Mouse (Mus musculus) liver, embryonic 11.5 days (tissue): Measurements from ENCODE around the gene Slc5a8. TPM values are rescaled to one million over a fixed set of nuclear protein-coding genes. Genes with fewer than 3 reads are reported as not detected.

Source experiments
- ATAC-seq: fragments of 200-750 bp; cut with Nextera tagmentation; replicated peaks from 2 replicates; pipeline ENCODE4 v1.8.0; 2017; ENCODE audit warnings: moderate number of reproducible peaks, mild to moderate bottlenecking, moderate TSS enrichment, moderate library complexity; ENCODE audit not compliant: low FRiP score
- DNase-seq: peaks from one replicate; pipeline ENCODE4 v3.0.0-alpha.2; 2017; ENCODE audit warnings: low spot score
- H3K27ac ChIP-seq: fragments of 300-500 bp; sonication (generic); 2 replicates; pipeline ENCODE4 v1.5.1; 2014; ENCODE audit warnings: mild to moderate bottlenecking, low read depth, low read length, control low read depth
- H3K27me3 ChIP-seq: fragments of 300-500 bp; sonication (generic); replicated peaks from 2 replicates; pipeline ENCODE4 v1.6.1; 2014; ENCODE audit warnings: low read length, mixed read lengths; ENCODE audit not compliant: control insufficient read depth, insufficient read depth
- H3K36me3 ChIP-seq: fragments of 300-500 bp; sonication (generic); 2 replicates; pipeline ENCODE4 v1.6.1; 2014; ENCODE audit warnings: mild to moderate bottlenecking, low read length, moderate library complexity, mixed read lengths; ENCODE audit not compliant: control insufficient read depth, insufficient read depth
- H3K4me1 ChIP-seq: fragments of 300-500 bp; sonication (generic); replicated peaks from 2 replicates; pipeline ENCODE4 v1.6.1; 2014; ENCODE audit warnings: low read length, mixed read lengths; ENCODE audit not compliant: control insufficient read depth, insufficient read depth
- H3K4me2 ChIP-seq: fragments of 300-500 bp; sonication (generic); 2 replicates; pipeline ENCODE4 v1.6.1; 2014; ENCODE audit warnings: mild to moderate bottlenecking, control low read depth, moderate library complexity
- H3K4me3 ChIP-seq: fragments of 300-500 bp; sonication (generic); 2 replicates; pipeline ENCODE4 v1.5.1; 2014; ENCODE audit warnings: low read depth, low read length, control low read depth
- H3K9ac ChIP-seq: fragments of 300-500 bp; sonication (generic); 2 replicates; pipeline ENCODE4 v1.6.1; 2014; ENCODE audit warnings: low read depth, low read length, control low read depth
- H3K9me3 ChIP-seq: fragments of 300-500 bp; sonication (generic); 2 replicates; pipeline ENCODE4 v1.6.1; 2016; ENCODE audit warnings: low read length, inconsistent platforms, mixed read lengths; ENCODE audit not compliant: control insufficient read depth
- WGBS: fragments of 180-500 bp; shearing (Covaris S2); extraction: QIAGEN DNeasy Blood & Tissue Kit; methylation state at CpG from one replicate; pipeline ENCODE4 v1.1.7; 2014; 5-methylcytosine and 5-hydroxymethylcytosine counted together
- polyA plus RNA-seq: library from polyadenylated mRNA; unstranded; fragments of >200 nt; fragmentation: Nextera tagmentation; extraction: Ambion mirVana; gene quantifications from 2 replicates; pipeline ENCODE4 v1.2.1, GENCODE M21; 2014

The Slc5a8 gene
- 0.04 and 0.08 TPM in 2 replicates for polyA plus RNA-seq

DNA sequence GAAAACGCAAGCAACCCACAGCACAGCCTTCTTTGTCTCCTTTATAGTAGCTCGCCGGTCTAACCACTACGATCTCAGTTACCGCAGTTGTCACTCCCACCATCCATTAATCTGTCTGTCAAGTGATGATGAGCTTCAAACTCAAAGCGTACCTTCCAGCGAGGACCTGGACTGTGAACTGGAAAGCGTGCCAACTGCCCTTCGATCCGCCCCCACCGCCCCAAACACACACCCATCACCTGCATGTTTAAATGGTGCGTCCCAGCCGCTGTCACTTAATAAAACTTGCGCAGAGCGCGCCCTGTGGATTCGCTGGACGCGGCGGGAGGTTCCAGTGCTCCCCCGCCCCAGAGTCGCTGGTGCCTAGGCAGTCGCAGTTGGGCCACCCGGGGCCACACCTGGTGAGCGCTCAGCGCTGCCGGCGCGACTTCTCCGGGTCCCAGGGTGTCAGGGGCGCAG, at the start of gene Slc5a8:
Gene Slc5a8, plus strand, starts transcription at position 361 of the 459 bp plus-strand sequence.
- H3K27ac ChIP-seq, result no peak within 1 kb of the TSS
- peak within 1 kb of the TSS; percentile 47 for H3K4me2 ChIP-seq
- DNase-seq (no peak), ATAC-seq (no peak)
- H3K9ac ChIP-seq, result no peak within 1 kb of the TSS
- H3K36me3 ChIP-seq, result no peaks in the 10 kb centered on the region
- no peak within 1 kb of the TSS for H3K4me3 ChIP-seq
- peaks cover 25% of the 10 kb centered on the region for H3K27me3 ChIP-seq
- H3K9me3 ChIP-seq, result no peaks in the 10 kb centered on the region
- no peaks in the 10 kb centered on the region for H3K4me1 ChIP-seq
- WGBS, result 6% methylated on average over 31 of the region's 31 CpGs

DNA sequence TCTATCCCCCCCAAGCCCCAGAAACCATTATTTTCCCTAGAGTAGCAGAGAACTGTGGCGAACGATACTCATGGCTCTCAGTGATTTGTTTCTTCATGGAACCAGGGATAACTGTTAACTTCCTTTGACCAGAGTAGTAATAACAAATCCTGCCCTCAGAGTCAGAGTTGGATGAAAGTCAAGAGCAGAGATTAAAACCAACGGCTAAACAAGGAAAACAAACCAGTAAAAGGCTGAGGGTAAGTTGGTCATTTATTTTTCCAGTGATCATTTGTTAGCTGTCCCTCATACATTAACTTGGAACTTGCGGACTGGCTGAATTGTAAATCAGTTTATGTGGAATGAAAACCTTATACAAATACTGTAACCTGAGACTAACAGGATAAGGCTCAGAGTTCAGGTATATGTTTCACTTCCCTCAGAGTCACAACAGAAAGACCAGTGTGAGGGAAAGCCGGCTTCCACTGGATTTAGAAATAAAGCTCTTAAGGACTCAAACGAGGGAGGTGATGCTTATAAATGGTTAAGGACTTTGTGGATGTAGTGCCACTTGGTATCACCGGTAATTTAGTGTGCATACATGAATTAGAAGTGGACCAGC, 36.8 kb upstream of the Slc5a8 start:
- Histone ChIP-seq H3K4me2 (no peak overlapping the region), H3K4me3 (no peak overlapping the region), H3K27ac (no peak overlapping the region), H3K9me3 (no peaks in the 10 kb centered on the region), H3K36me3 (no peaks in the 10 kb centered on the region), H3K4me1 (no peaks in the 10 kb centered on the region), H3K27me3 (no peaks in the 10 kb centered on the region), H3K9ac (no peak overlapping the region)
- ATAC-seq (no peak), DNase-seq (no peak)
- WGBS, result 76% methylated on average over 7 of the region's 7 CpGs

DNA sequence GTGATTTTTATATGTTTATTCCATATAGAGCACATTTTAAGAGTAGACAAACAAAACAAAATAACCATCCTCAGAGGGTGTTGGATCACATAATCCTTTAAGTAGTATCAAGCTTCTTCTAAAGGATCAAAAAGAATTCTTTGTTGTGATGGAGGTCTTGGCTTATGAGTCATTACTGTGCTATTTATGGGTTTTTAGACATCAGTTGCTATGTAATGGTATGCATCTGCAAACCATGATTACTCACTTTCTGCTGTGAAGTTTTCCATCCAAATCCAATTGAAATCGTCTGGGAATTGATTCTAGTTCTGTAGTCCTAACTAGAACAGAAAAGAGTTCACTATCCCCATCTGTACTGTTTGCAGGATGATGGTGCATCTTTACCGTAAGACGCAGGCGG, 35.8 kb upstream of the Slc5a8 start:
- Histone ChIP-seq H3K9ac (no peak overlapping the region), H3K4me2 (no peak overlapping the region), H3K4me1 (no peaks in the 10 kb centered on the region), H3K27me3 (no peaks in the 10 kb centered on the region), H3K9me3 (no peaks in the 10 kb centered on the region), H3K27ac (no peak overlapping the region), H3K4me3 (no peak overlapping the region), H3K36me3 (no peaks in the 10 kb centered on the region)
- ATAC-seq (no peak), DNase-seq (no peak)
- WGBS, result 78% methylated on average over 4 of the region's 4 CpGs

DNA sequence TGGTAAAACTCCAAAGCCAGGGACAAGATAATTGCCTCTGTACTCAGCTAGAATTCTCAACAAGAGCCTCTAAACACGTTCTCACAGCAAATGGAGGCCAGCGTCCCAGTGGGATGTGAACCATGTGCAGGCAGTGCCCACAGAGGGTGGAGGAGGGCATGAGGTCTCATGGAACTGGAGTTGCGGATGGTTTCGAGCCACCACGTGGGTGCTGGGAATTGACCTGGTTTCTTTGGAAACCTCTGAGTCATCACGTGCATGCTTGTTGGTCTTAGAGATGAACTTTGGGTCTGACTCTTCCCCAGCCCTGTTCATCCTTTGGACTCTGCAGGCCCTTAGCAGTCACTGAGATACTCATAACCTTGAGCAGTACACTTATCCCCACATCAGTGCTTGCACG, 32.5 kb upstream of the Slc5a8 start:
- DNase-seq (no peak), ATAC-seq (no peak)
- Histone ChIP-seq H3K4me1 (no peaks in the 10 kb centered on the region), H3K9me3 (no peaks in the 10 kb centered on the region), H3K27ac (no peak overlapping the region), H3K27me3 (no peaks in the 10 kb centered on the region), H3K4me3 (no peak overlapping the region), H3K36me3 (no peaks in the 10 kb centered on the region), H3K4me2 (no peak overlapping the region), H3K9ac (no peak overlapping the region)
- 80% methylated on average over 7 of the region's 7 CpGs for WGBS

DNA sequence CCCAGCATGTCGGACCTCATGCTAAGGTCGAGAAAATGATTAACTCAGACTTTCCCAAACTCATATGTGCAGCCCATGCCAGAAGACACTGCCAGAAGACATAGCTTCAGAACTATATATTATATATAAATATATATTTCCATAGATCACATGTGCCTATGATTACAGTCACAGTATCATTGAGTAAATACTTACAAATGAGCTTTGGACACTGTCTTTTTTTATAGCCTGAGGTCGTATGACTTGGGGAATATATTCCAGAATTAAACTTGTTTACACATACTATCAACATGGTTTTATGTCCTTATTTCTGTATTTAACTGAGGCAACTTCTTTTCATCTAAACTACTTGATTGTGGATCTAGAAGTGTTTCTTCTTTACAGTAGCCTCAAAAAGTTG, 24.9 kb upstream of the Slc5a8 start:
- 70% methylated on average over 3 of the region's 3 CpGs for WGBS
- H3K4me3 ChIP-seq, result no peak overlapping the region
- no peaks in the 10 kb centered on the region for H3K27me3 ChIP-seq
- H3K36me3 ChIP-seq, result no peaks in the 10 kb centered on the region
- DNase-seq (no peak), ATAC-seq (no peak)
- no peaks in the 10 kb centered on the region for H3K4me1 ChIP-seq
- H3K4me2 ChIP-seq, result no peak overlapping the region
- no peak overlapping the region for H3K9ac ChIP-seq
- H3K9me3 ChIP-seq, result no peaks in the 10 kb centered on the region
- no peak overlapping the region for H3K27ac ChIP-seq

DNA sequence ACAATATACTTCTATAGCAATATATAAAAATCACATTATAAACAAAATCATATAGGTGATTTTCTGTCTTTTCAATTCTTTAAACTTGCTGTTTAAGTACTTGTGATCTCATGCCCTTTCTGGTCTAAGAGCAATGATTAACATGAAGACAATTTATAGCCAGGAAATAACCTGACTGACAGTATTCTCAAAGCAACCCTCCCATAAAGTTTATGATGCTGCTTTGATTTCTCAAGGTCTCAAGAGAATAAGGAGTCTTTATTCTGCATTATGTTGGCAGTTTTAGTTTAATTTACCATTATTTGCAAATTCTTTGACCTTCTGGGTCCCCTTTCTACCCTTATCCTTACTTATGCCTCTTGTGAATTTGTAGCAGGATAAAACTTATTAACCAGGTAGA, 24.4 kb upstream of the Slc5a8 start:
- Histone ChIP-seq H3K27ac (no peak overlapping the region), H3K4me2 (no peak overlapping the region), H3K4me1 (no peaks in the 10 kb centered on the region), H3K36me3 (no peaks in the 10 kb centered on the region), H3K9me3 (no peaks in the 10 kb centered on the region), H3K4me3 (no peak overlapping the region), H3K27me3 (no peaks in the 10 kb centered on the region), H3K9ac (no peak overlapping the region)
- ATAC-seq (no peak), DNase-seq (no peak)

DNA sequence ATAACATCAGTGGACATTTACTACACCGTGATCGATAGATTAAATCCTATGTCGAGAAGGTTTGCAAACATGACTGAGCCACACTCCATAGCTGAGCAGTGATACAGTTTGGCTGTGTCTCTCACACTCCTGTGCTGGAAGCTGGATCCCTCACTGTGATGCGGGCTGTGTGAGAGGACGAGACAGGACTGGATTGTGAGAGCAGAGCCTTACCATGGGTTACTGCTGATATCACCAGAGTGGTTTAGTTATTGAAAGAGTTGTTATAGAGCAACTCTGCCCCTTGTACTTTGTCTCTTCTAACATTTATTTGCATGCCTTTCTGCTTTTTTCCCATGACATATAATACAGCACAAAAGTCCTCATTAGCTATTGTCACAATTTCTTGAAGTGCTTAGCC, 23.5 kb upstream of the Slc5a8 start:
- ATAC-seq (no peak), DNase-seq (no peak)
- WGBS, result 84% methylated on average over 5 of the region's 5 CpGs
- H3K27me3 ChIP-seq, result no peaks in the 10 kb centered on the region
- H3K4me3 ChIP-seq, result no peak overlapping the region
- H3K36me3 ChIP-seq, result no peaks in the 10 kb centered on the region
- H3K4me2 ChIP-seq, result no peak overlapping the region
- no peaks in the 10 kb centered on the region for H3K9me3 ChIP-seq
- H3K9ac ChIP-seq, result no peak overlapping the region
- no peaks in the 10 kb centered on the region for H3K4me1 ChIP-seq
- no peak overlapping the region for H3K27ac ChIP-seq

DNA sequence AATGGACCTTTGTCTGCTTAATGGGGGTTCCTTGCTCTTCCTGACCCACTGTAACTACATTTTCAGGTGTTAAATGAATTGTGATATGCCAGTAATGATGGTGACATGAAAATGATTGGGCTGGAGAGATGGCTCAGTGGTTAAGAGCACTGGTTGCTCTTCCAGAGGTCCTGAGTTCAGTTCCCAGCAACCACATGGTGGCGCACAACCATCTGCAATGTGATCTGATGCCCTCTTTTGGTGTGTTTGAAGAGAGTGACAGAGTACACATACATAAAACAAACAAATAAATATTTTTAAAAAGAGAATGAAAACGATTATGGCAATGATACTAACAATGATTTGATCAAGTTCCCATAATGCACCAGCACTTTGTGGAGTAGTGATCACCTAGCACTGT, 19.8 kb upstream of the Slc5a8 start:
- Histone ChIP-seq H3K9ac (no peak overlapping the region), H3K4me3 (no peak overlapping the region), H3K36me3 (no peaks in the 10 kb centered on the region), H3K4me2 (no peak overlapping the region), H3K27ac (no peak overlapping the region), H3K27me3 (no peaks in the 10 kb centered on the region), H3K4me1 (no peaks in the 10 kb centered on the region), H3K9me3 (no peaks in the 10 kb centered on the region)
- ATAC-seq (no peak), DNase-seq (no peak)
- 73% methylated on average over 2 of the region's 2 CpGs for WGBS

DNA sequence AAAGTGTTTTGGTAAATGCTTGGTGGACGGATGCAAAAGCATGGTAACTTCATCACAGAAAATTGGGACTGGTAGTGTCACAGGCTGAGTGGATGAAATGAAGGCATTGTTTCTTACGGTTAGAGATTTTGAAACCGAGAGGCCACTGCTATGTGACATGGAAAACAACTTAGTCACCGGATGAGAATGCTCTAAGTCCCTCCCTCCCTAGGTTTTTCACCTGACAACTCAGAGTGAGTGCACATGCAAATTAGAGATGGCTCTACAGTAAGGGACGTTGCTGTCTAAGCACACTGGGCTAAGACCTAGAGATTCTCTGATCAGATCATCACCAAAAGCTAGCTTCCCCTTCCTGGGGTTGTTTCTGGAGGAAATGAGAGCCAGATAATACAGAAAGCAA, 10.9 kb upstream of the Slc5a8 start:
- H3K27me3 ChIP-seq, result no peaks in the 10 kb centered on the region
- no peaks in the 10 kb centered on the region for H3K4me1 ChIP-seq
- H3K9ac ChIP-seq, result no peak overlapping the region
- H3K4me3 ChIP-seq, result no peak overlapping the region
- no peak overlapping the region for H3K27ac ChIP-seq
- 51% methylated on average over 5 of the region's 5 CpGs for whole genome bisulfite sequencing
- ATAC-seq (no peak), DNase-seq (no peak)
- H3K4me2 ChIP-seq, result no peak overlapping the region
- no peaks in the 10 kb centered on the region for H3K36me3 ChIP-seq
- no peaks in the 10 kb centered on the region for H3K9me3 ChIP-seq
